Mouse (Mus musculus) bone marrow, adult 2 months (tissue): ENCODE results near the gene Calr4.

Source experiments
- CTCF ChIP-seq: fragments of 200-500 bp; IDR thresholded peaks from 2 replicates; pipeline ENCODE4 v1.5.1; 2011; ENCODE audit warnings: low read length, control low read depth; ENCODE audit not compliant: control insufficient read depth, insufficient read depth
- POLR2A ChIP-seq: fragments of 200-500 bp; IDR thresholded peaks from 2 replicates; pipeline ENCODE4 v1.6.1; 2011; ENCODE audit warnings: low read depth, mild to moderate bottlenecking, control low read depth, low read length, borderline replicate concordance; ENCODE audit not compliant: control insufficient read depth

DNA sequence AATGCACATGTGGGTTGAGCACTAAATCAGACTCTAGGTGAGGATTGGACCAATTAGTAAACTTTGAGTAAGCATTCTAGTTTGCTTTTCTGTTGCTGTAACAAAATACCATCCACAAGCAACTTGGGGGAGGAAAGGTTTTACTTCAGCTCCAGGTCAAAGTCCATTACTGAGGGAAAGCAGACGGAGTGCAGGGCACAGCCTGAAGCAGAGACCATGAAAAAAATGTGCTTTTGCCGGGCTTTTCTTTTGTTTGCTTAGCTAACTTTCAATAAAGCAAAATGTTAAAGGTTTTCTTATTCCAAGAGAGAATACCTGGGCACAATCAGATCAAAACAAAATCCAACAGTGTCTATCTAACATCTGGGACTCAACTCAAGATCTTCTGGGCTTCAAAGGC lies 32.5 kb downstream of the Calr4 start:
- no peak for TF ChIP-seq POLR2A
- TF ChIP-seq CTCF: no peak
